Mouse (Mus musculus): ENCODE results near the gene Fam120c. TPM values are rescaled to one million over a fixed set of nuclear protein-coding genes. Genes with fewer than 3 reads are reported as not detected.
"Not testable (repeated sequence)": the region's sequence is repeated elsewhere in the genome, so short reads cannot be mapped to it uniquely, and the experiment has no call there.

Gene Fam120c
- polyA plus RNA-seq, 1 experiment: 2.1 TPM

DNA sequence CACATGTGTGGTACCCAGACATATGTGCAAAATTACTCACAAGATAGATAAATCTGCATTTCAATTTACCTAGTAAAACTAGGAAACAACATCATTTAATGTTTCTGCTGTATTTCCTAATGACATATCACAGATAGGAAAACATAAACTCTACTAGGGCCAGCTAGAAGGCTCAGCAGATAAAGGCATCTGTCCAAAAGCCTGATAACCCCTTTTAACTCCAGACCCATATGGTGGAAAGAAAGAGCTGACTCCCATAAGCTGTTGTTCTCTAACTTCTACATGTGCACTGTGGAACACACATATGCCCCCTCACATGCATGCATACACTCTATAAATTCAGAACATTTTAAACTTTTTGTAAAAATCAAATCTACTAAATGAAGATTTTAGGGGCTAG is 99.7 kb downstream of the Fam120c start:
- H3K79me3 ChIP-seq (ENCODE audit: low read depth): no peaks in the 10 kb centered on the region
- no peak overlapping the region for H3ac ChIP-seq (ENCODE audit: control insufficient read depth, insufficient read length, low read depth)
- H3K27me3 ChIP-seq (ENCODE audit: control insufficient read depth, insufficient read depth, insufficient read length): no peaks in the 10 kb centered on the region
- no peaks in the 10 kb centered on the region for H3K79me2 ChIP-seq (ENCODE audit: control insufficient read depth, insufficient read depth)
- H3K36me3 ChIP-seq (ENCODE audit: control insufficient read depth, insufficient read depth): no peaks in the 10 kb centered on the region
- no peak overlapping the region for H3K4me3 ChIP-seq (ENCODE audit: insufficient read depth, poor library complexity, severe bottlenecking)
- TF ChIP-seq USF1 (IDR thresholded peaks at IDR 0.05; ENCODE audit: low read depth) (no peak), CTCF (IDR thresholded peaks at IDR 0.05; ENCODE audit: control insufficient read depth, insufficient read depth, insufficient read length) (no peak), FOSL1 (IDR thresholded peaks at IDR 0.05; ENCODE audit: insufficient read depth, low read length, poor library complexity, severe bottlenecking) (no peak), CEBPB (IDR thresholded peaks at IDR 0.05; ENCODE audit: low read depth) (no peak)

DNA sequence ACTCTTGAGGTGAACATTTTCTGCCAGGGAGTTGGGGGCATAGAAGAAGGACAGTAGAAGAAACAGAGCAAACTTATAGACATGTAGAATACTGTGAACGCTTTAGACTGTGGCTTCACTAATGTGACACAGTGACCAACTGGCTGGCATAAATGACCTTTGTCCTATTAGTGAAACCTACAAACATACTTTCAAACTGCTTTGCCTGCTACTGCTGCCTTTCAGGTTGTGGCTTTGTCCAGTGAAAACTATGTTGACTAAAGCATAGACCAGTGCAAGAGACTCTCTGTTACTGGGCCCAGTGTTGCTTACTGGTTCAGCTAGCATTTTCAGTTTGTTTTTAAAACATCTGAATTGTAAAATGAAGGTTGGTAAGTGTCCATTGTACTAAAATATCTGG is 100.2 kb downstream of the Fam120c start:
- H3ac ChIP-seq (ENCODE audit: control insufficient read depth, insufficient read length, low read depth): no peak overlapping the region
- no peak overlapping the region for H3K4me3 ChIP-seq (ENCODE audit: insufficient read depth, poor library complexity, severe bottlenecking)
- no peaks in the 10 kb centered on the region for H3K79me2 ChIP-seq (ENCODE audit: control insufficient read depth, insufficient read depth)
- no peaks in the 10 kb centered on the region for H3K27me3 ChIP-seq (ENCODE audit: control insufficient read depth, insufficient read depth, insufficient read length)
- H3K36me3 ChIP-seq (ENCODE audit: control insufficient read depth, insufficient read depth): no peaks in the 10 kb centered on the region
- H3K79me3 ChIP-seq (ENCODE audit: low read depth): no peaks in the 10 kb centered on the region
- TF ChIP-seq USF1 (IDR thresholded peaks at IDR 0.05; ENCODE audit: low read depth): no peak
- TF ChIP-seq MAX (IDR thresholded peaks at IDR 0.05): no peak
- TF ChIP-seq CTCF (IDR thresholded peaks at IDR 0.05; ENCODE audit: control insufficient read depth, insufficient read depth, insufficient read length): no peak
- TF ChIP-seq FOSL1 (IDR thresholded peaks at IDR 0.05; ENCODE audit: insufficient read depth, low read length, poor library complexity, severe bottlenecking): no peak
- TF ChIP-seq CEBPB (IDR thresholded peaks at IDR 0.05; ENCODE audit: low read depth): no peak
- no peak for TF ChIP-seq MYOG (IDR thresholded peaks at IDR 0.05; ENCODE audit: control insufficient read depth, extremely low read depth, insufficient read length)
- no peak for TF ChIP-seq MYOD1 (IDR thresholded peaks at IDR 0.05; ENCODE audit: control insufficient read depth, insufficient read length, low read depth)

DNA sequence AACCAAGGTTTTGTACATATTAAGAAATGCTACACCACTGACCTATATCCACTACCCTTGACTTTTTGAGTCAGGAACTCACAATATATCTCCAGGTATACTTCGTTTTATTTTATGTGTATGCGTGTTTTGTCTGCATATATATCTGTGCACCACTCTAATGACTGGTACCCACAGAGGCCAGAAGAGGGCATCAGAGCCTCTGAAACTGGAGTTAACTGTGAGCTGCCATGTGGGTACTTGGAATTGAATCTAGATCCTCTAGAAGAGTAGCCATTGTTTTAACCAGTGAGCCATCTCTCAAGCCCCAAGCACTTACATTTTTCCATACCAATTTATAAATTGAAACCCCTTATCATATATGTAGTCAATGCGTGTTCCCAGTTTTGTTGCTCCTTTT is 144.2 kb downstream of the Fam120c start:
- Histone ChIP-seq H3K36me3 (ENCODE audit: control insufficient read depth, insufficient read depth) (no peaks in the 10 kb centered on the region), H3K79me3 (ENCODE audit: low read depth) (no peaks in the 10 kb centered on the region), H3K79me2 (ENCODE audit: control insufficient read depth, insufficient read depth) (no peaks in the 10 kb centered on the region), H3K4me3 (ENCODE audit: insufficient read depth, poor library complexity, severe bottlenecking) (no peak overlapping the region), H3ac (ENCODE audit: control insufficient read depth, insufficient read length, low read depth) (no peak overlapping the region), H3K27me3 (ENCODE audit: control insufficient read depth, insufficient read depth, insufficient read length) (no peaks in the 10 kb centered on the region)
- no peak for TF ChIP-seq MYOG (IDR thresholded peaks at IDR 0.05; ENCODE audit: control insufficient read depth, extremely low read depth, insufficient read length)
- no peak for TF ChIP-seq CEBPB (IDR thresholded peaks at IDR 0.05; ENCODE audit: low read depth)

DNA sequence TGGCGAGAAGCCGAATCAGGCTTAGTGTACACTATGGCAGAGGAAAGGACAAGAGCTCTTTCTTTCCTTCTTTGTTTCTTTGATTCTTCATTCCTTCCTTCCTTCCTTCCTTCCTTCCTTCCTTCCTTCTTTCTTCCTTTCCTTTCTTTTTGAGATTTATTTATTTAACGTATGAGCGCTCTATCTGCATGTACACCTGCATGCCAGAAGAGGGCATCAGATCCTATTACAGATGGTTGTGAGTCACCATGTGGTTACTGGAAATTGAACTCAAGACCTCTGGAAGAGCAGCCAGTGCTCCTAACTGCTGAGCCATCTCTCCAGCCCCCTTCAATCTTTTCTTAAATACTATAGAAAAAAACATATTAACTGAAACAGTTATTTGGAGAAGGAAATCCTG is 149.3 kb downstream of the Fam120c start:
- not testable (repeated sequence) for H3K79me2 ChIP-seq (ENCODE audit: control insufficient read depth, insufficient read depth); H3K79me3 ChIP-seq (ENCODE audit: low read depth); H3K27me3 ChIP-seq (ENCODE audit: control insufficient read depth, insufficient read depth, insufficient read length); H3K36me3 ChIP-seq (ENCODE audit: control insufficient read depth, insufficient read depth); H3ac ChIP-seq (ENCODE audit: control insufficient read depth, insufficient read length, low read depth); H3K4me3 ChIP-seq (ENCODE audit: insufficient read depth, poor library complexity, severe bottlenecking)

DNA sequence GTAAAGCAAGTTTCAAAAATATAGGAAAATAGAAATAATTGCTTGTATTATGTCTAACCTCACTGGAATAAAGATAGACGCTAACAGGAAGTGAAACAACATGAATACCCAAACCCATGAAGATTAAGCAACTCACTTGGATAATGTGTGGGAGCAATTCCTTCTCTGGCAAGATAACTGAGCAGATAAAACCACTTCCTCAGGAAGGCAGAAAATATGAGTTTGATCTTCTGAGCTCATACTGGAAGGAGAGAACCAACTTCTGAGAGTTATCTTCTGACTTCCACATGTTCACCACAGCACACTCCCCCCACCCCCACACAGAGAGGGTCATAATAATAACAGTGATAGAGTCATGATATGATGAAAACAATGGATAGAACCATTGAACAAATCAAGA is 152.6 kb downstream of the Fam120c start:
- no peaks in the 10 kb centered on the region for H3K79me3 ChIP-seq (ENCODE audit: low read depth)
- no peaks in the 10 kb centered on the region for H3K36me3 ChIP-seq (ENCODE audit: control insufficient read depth, insufficient read depth)
- no peaks in the 10 kb centered on the region for H3K79me2 ChIP-seq (ENCODE audit: control insufficient read depth, insufficient read depth)
- TF ChIP-seq MYOG (IDR thresholded peaks at IDR 0.05; ENCODE audit: control insufficient read depth, extremely low read depth, insufficient read length) (no peak), CEBPB (IDR thresholded peaks at IDR 0.05; ENCODE audit: low read depth) (no peak), CTCF (IDR thresholded peaks at IDR 0.05; ENCODE audit: control insufficient read depth, insufficient read depth, insufficient read length) (no peak), FOSL1 (IDR thresholded peaks at IDR 0.05; ENCODE audit: insufficient read depth, low read length, poor library complexity, severe bottlenecking) (no peak), MAX (IDR thresholded peaks at IDR 0.05) (no peak), MYOD1 (IDR thresholded peaks at IDR 0.05; ENCODE audit: control insufficient read depth, insufficient read length, low read depth) (no peak), USF1 (IDR thresholded peaks at IDR 0.05; ENCODE audit: low read depth) (no peak)
- no peak overlapping the region for H3ac ChIP-seq (ENCODE audit: control insufficient read depth, insufficient read length, low read depth)
- no peaks in the 10 kb centered on the region for H3K27me3 ChIP-seq (ENCODE audit: control insufficient read depth, insufficient read depth, insufficient read length)
- no peak overlapping the region for H3K4me3 ChIP-seq (ENCODE audit: insufficient read depth, poor library complexity, severe bottlenecking)

DNA sequence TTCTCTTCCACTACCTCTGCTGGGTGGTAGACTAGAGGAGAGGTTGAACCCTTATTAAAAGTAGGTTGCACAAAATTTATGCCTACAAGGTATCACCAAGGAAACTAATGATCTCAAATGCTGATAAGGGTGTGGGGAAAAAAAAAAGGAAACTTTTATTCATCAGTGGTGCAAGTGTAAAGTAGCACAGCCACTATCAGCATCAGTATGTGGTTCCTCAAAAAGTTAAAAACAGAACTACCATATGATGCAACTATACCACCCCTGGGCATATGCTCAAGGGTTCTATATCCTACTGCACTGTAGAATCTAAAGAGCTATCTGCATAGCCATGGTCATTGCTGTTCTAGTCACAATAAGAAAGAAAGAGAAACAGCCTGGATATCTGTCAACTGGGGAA is 164.6 kb downstream of the Fam120c start:
- no peaks in the 10 kb centered on the region for H3K36me3 ChIP-seq (ENCODE audit: control insufficient read depth, insufficient read depth)
- no peaks in the 10 kb centered on the region for H3K79me3 ChIP-seq (ENCODE audit: low read depth)
- no peak overlapping the region for H3ac ChIP-seq (ENCODE audit: control insufficient read depth, insufficient read length, low read depth)
- no peak overlapping the region for H3K4me3 ChIP-seq (ENCODE audit: insufficient read depth, poor library complexity, severe bottlenecking)
- H3K79me2 ChIP-seq (ENCODE audit: control insufficient read depth, insufficient read depth): no peaks in the 10 kb centered on the region
- no peaks in the 10 kb centered on the region for H3K27me3 ChIP-seq (ENCODE audit: control insufficient read depth, insufficient read depth, insufficient read length)
- TF ChIP-seq CTCF (IDR thresholded peaks at IDR 0.05; ENCODE audit: control insufficient read depth, insufficient read depth, insufficient read length) (no peak), MYOD1 (IDR thresholded peaks at IDR 0.05; ENCODE audit: control insufficient read depth, insufficient read length, low read depth) (no peak), CEBPB (IDR thresholded peaks at IDR 0.05; ENCODE audit: low read depth) (no peak), FOSL1 (IDR thresholded peaks at IDR 0.05; ENCODE audit: insufficient read depth, low read length, poor library complexity, severe bottlenecking) (no peak)

All from C2C12 (cell line).